Mouse (Mus musculus) lung, postnatal 0 days (tissue): Measurements from ENCODE around the gene Pde1a.

Experiments
- CTCF ChIP-seq: IDR thresholded peaks from 2 replicates; pipeline ENCODE4 v1.5.1; 2016; ENCODE audit warnings: antibody characterized with exemption, mild to moderate bottlenecking
- EP300 ChIP-seq: IDR thresholded peaks from 2 replicates; pipeline ENCODE4 v1.6.1; 2016; ENCODE audit warnings: antibody characterized with exemption, mild to moderate bottlenecking, control low read depth

DNA sequence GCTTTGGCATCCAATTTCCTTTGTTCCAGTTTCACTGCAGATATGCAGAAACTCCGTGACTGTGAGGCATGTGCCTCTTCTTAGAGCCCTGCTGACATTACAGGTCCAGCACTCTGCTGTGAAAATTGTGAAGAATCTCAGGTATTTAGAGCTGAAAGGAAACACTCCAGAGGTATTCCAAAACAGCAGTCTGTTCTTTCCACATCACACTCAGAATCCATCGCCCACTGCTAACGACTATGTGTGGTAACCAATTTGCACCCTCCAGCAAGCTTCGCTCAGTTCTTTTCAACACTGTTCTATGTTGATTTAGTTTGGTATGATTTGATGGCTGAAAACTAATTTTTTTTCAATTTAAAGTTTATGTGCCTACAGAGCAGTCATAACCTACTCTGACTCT, 62.8 kb downstream of the Pde1a start:
- TF ChIP-seq CTCF (no peak), EP300 (no peak)
